Mouse (Mus musculus) erythroblast, embryonic 14.5 days (primary cell): Measurements from ENCODE around the gene Cdc37l1. TPM values are rescaled to one million over a fixed set of nuclear protein-coding genes. Genes with fewer than 3 reads are reported as not detected.

Source experiments
- H3K27me3 ChIP-seq: 2 replicates; pipeline ENCODE4 v1.6.1; 2012; ENCODE audit warnings: inconsistent platforms; ENCODE audit not compliant: control insufficient read depth
- H3K36me3 ChIP-seq: 2 replicates; pipeline ENCODE4 v1.6.1; 2012; ENCODE audit warnings: mild to moderate bottlenecking, inconsistent platforms; ENCODE audit not compliant: control insufficient read depth
- H3K4me1 ChIP-seq: 2 replicates; pipeline ENCODE4 v1.6.1; 2012; ENCODE audit warnings: inconsistent platforms; ENCODE audit not compliant: control insufficient read depth
- H3K4me3 ChIP-seq: replicated peaks from 2 replicates; pipeline ENCODE3; 2012; ENCODE audit warnings: moderate library complexity, mild to moderate bottlenecking, inconsistent platforms
- H3K9me3 ChIP-seq: 2 replicates; pipeline ENCODE4 v1.6.1; 2012; ENCODE audit warnings: low read length, inconsistent platforms, mixed read lengths; ENCODE audit not compliant: control insufficient read depth
- GATA1 ChIP-seq: IDR thresholded peaks from 2 replicates; pipeline ENCODE4 v1.6.1; 2012; ENCODE audit warnings: low read length, inconsistent platforms, mixed read lengths
- TAL1 ChIP-seq: IDR thresholded peaks from 3 replicates; pipeline ENCODE4 v1.6.1; 2012; ENCODE audit warnings: low read length, inconsistent platforms, mixed read lengths
- polyA plus RNA-seq: library from polyadenylated mRNA; stranded (reverse); fragments of >175 nt; gene quantifications from 2 replicates; pipeline ENCODE4 v1.2.3, GENCODE M21; 2012

Cdc37l1 gene
- polyA plus RNA-seq, 1 experiment: 0.20 TPM

- no peak for TF ChIP-seq GATA1
- no peak for TF ChIP-seq TAL1
These were observed 60.2 kb downstream of the Cdc37l1 start for GRCm38 (mm10) chr19:29050186-29050980.

GRCm38 (mm10) chr19:29052786-29053185 lies 62.6 kb downstream of the Cdc37l1 start:
- Histone ChIP-seq H3K4me1 (peaks cover 30% of the 10 kb centered on the region), H3K36me3 (no peaks in the 10 kb centered on the region), H3K9me3 (no peaks in the 10 kb centered on the region), H3K4me3 (no peak overlapping the region), H3K27me3 (no peaks in the 10 kb centered on the region)
- TF ChIP-seq TAL1: no peak
- no peak for TF ChIP-seq GATA1

More at GRCm38 (mm10) chr19:29050186-29050980, 60.2 kb downstream of the Cdc37l1 start:
- no peak overlapping the region for H3K4me3 ChIP-seq
- H3K4me1 ChIP-seq: peaks cover 50% of the 10 kb centered on the region
- no peaks in the 10 kb centered on the region for H3K36me3 ChIP-seq
- H3K9me3 ChIP-seq: no peaks in the 10 kb centered on the region
- no peaks in the 10 kb centered on the region for H3K27me3 ChIP-seq

GRCm38 (mm10) chr19:29054594-29054993 lies 64.4 kb downstream of the Cdc37l1 start:
- Histone ChIP-seq H3K4me3 (no peak overlapping the region), H3K27me3 (no peaks in the 10 kb centered on the region), H3K9me3 (no peaks in the 10 kb centered on the region), H3K4me1 (peaks cover 30% of the 10 kb centered on the region), H3K36me3 (no peaks in the 10 kb centered on the region)
- no peak for TF ChIP-seq TAL1

- peaks cover 27% of the 10 kb centered on the region for H3K4me1 ChIP-seq
- no peaks in the 10 kb centered on the region for H3K9me3 ChIP-seq
- TF ChIP-seq GATA1 (no peak), TAL1 (no peak)
These were observed 65.3 kb downstream of the Cdc37l1 start for GRCm38 (mm10) chr19:29055469-29055868.

GRCm38 (mm10) chr19:29058741-29059140 lies 68.6 kb downstream of the Cdc37l1 start:
- no peaks in the 10 kb centered on the region for H3K36me3 ChIP-seq
- no peaks in the 10 kb centered on the region for H3K9me3 ChIP-seq
- no peaks in the 10 kb centered on the region for H3K27me3 ChIP-seq
- peaks cover 30% of the 10 kb centered on the region for H3K4me1 ChIP-seq
- no peak overlapping the region for H3K4me3 ChIP-seq
- no peak for TF ChIP-seq GATA1
- TF ChIP-seq TAL1: no peak

More at GRCm38 (mm10) chr19:29055469-29055868, 65.3 kb downstream of the Cdc37l1 start:
- no peaks in the 10 kb centered on the region for H3K27me3 ChIP-seq
- no peak overlapping the region for H3K4me3 ChIP-seq
- no peaks in the 10 kb centered on the region for H3K36me3 ChIP-seq

- no peak overlapping the region for H3K4me3 ChIP-seq
- no peaks in the 10 kb centered on the region for H3K27me3 ChIP-seq
- TF ChIP-seq GATA1: no peak
- H3K36me3 ChIP-seq: no peaks in the 10 kb centered on the region
- no peaks in the 10 kb centered on the region for H3K9me3 ChIP-seq
- H3K4me1 ChIP-seq: peaks cover 39% of the 10 kb centered on the region
These were observed 69.5 kb downstream of the Cdc37l1 start for GRCm38 (mm10) chr19:29059688-29060087.

GRCm38 (mm10) chr19:29060299-29060698 lies 70.1 kb downstream of the Cdc37l1 start:
- no peak for TF ChIP-seq GATA1
- no peak for TF ChIP-seq TAL1
- Histone ChIP-seq H3K9me3 (no peaks in the 10 kb centered on the region), H3K4me3 (no peak overlapping the region), H3K27me3 (no peaks in the 10 kb centered on the region), H3K4me1 (peaks cover 44% of the 10 kb centered on the region), H3K36me3 (no peaks in the 10 kb centered on the region)

- H3K9me3 ChIP-seq: no peaks in the 10 kb centered on the region
- TF ChIP-seq TAL1 (no peak), GATA1 (no peak)
- peaks cover 60% of the 10 kb centered on the region for H3K4me1 ChIP-seq
- H3K27me3 ChIP-seq: no peaks in the 10 kb centered on the region
- H3K36me3 ChIP-seq: no peaks in the 10 kb centered on the region; the same call in 1 of the 2 replicates
- no peak overlapping the region for H3K4me3 ChIP-seq
These were observed 72.9 kb downstream of the Cdc37l1 start for GRCm38 (mm10) chr19:29063009-29063408.

- Histone ChIP-seq H3K27me3 (no peaks in the 10 kb centered on the region), H3K4me1 (peaks cover 62% of the 10 kb centered on the region), H3K9me3 (no peaks in the 10 kb centered on the region), H3K36me3 (peaks cover 6% of the 10 kb centered on the region), H3K4me3 (peak overlapping the region; percentile 63)
- TF ChIP-seq TAL1 (no peak), GATA1 (no peak)
These were observed 73.6 kb downstream of the Cdc37l1 start for GRCm38 (mm10) chr19:29063577-29064363.
